8 mouse cellular contexts compared by ENCODE assay signal in the genomic region with DNA sequence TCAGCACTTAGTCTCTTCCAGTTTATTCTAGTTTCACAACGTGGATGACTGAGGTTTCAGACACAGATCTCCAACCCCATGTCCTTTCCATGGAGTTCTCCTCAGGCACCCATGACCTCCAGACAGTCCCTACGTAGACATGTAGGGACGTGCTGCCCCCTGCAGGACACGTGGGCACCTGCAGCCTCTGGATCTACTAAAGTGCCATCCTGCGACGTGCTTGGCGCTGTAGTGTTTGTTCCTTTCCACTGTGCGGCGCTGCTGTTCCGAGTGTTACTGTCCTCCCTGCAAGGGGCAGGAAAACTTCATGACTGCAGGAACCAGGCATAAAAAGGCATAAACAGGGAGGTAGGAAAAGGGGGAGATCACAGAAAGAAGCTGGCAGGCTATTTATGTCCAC. TPM values are rescaled to one million over a fixed set of nuclear protein-coding genes. Genes with fewer than 3 reads are reported as not detected.
DNase-seq lines count a peak whose midpoint lies in the region; TF ChIP-seq lines count a peak whose summit lies in the region.

No protein-coding gene starts in this region.

- no peaks in the 10 kb centered on the region for H3K36me3 ChIP-seq in E14TG2a.4 (ENCODE audit: insufficient read depth, low read length)
- H3K36me3 ChIP-seq in heart, adult 2 months (ENCODE audit: control insufficient read depth, insufficient read depth, low read length), result no peaks in the 10 kb centered on the region

- peak; percentile 55; the same call in 1 of the 2 replicates for TF ChIP-seq EP300 in heart, adult 2 months (IDR thresholded peaks at IDR 0.05; ENCODE audit: insufficient read depth, low read depth, low read length)

- TF ChIP-seq POLR2A in heart, adult 2 months (IDR thresholded peaks at IDR 0.05; ENCODE audit: insufficient read depth, low read depth, low read length), result no peak

- 4% methylated on average over 10 of the region's 10 CpGs for WGBS in heart, adult 2 months

- peak; percentile 100 for TF ChIP-seq CTCF in E14TG2a.4 (conservative IDR thresholded peaks at IDR 0.05; ENCODE audit: low read length)
- peak; percentile 98; the same call in 1 of the 2 replicates for TF ChIP-seq CTCF in heart, adult 2 months (IDR thresholded peaks at IDR 0.05)

- H3K27ac ChIP-seq in heart, adult 2 months, result no peak overlapping the region

- H3K27me3 ChIP-seq in E14TG2a.4 (ENCODE audit: insufficient read depth, low read length), result no peaks in the 10 kb centered on the region
- no peaks in the 10 kb centered on the region for H3K27me3 ChIP-seq in heart, adult 2 months (ENCODE audit: control insufficient read depth, insufficient read depth, low read length)

- peaks cover 4% of the 10 kb centered on the region; the same call in 1 of the 2 replicates for H3K4me1 ChIP-seq in E14TG2a.4 (replicated peaks; ENCODE audit: low read depth, low read length)
- no peaks in the 10 kb centered on the region for H3K4me1 ChIP-seq in heart, adult 2 months (ENCODE audit: control insufficient read depth, insufficient read depth, low read length)

- peak; percentile 99 for DNase-seq in adipocyte (ENCODE audit: low spot score)
- peak; percentile 60 to 79 for DNase-seq in cerebellum, postnatal 4 days (ENCODE audit: low spot score in 2 of 2)
- peak; percentile 82 to 83 for DNase-seq in heart, adult 2 months
- peak; percentile 48 for DNase-seq in layer of hippocampus, adult 9-10 months (ENCODE audit: low spot score)
- peak; percentile 93 for DNase-seq in lung, postnatal 10 days
- DNase-seq in right cerebral cortex, postnatal 36 days (ENCODE audit: low spot score in 2 of 2), result peak; percentile 34 to 39
- DNase-seq in urinary bladder, postnatal 4 days (ENCODE audit: low spot score in 2 of 2), result peak; percentile 72 to 86

- H3K79me2 ChIP-seq in heart, adult 2 months (replicated peaks; ENCODE audit: control insufficient read depth, insufficient read depth, low read length), result no peaks in the 10 kb centered on the region

- intact Hi-C loops in heart, adult 2 months (cut with DNase I), result loop anchor here (5.0 kb wide), 2 partner anchors 52 to 102 kb away; no protein-coding TSS in a partner anchor

- H3K9ac ChIP-seq in heart, adult 2 months (ENCODE audit: low read depth, low read length), result no peak overlapping the region

- H3K4me3 ChIP-seq in E14TG2a.4 (replicated peaks; ENCODE audit: low read length), result no peak overlapping the region
- no peak overlapping the region for H3K4me3 ChIP-seq in heart, adult 2 months

- H3K9me3 ChIP-seq in E14TG2a.4 (ENCODE audit: low read length), result peaks cover 10% of the 10 kb centered on the region

RNA-seq across cellular contexts. Expression of a gene that starts 19.1 kb away (rescaled TPM):
- not detected for total RNA-seq in heart, adult 2 months (2021)
- polyA plus RNA-seq in heart, adult 2 months (2012; rRNA removed), result not detected in 2 replicates

Comparison
In these comparisons a context has a peak if more than half of its experiments do, and no peak if none do; other contexts are left out.
1. DNase-seq: peak in every context shown above with its lines; median percentile 99 in adipocyte; 93 in lung, postnatal 10 days; 82 in heart, adult 2 months; 79 in urinary bladder, postnatal 4 days; 70 in cerebellum, postnatal 4 days; 48 in layer of hippocampus, adult 9-10 months; 36 in right cerebral cortex, postnatal 36 days.